Mouse (Mus musculus): ENCODE data around the gene Dnmt3c. TPM values are rescaled to one million over a fixed set of nuclear protein-coding genes. Genes with fewer than 3 reads are reported as not detected.
"Not testable (repeated sequence)": the region's sequence is repeated elsewhere in the genome, so short reads cannot be mapped to it uniquely, and the experiment has no call there.

Dnmt3c gene
- polyA plus RNA-seq, 1 experiment, result not detected

GRCm38 (mm10) chr2:153660616-153661015, 35.8 kb upstream of the Dnmt3c start:
- Histone ChIP-seq H3K36me3 (ENCODE audit: control insufficient read depth, insufficient read depth, low read length) (no peaks in the 10 kb centered on the region), H3K27me3 (ENCODE audit: control insufficient read depth, insufficient read depth, low read length) (no peaks in the 10 kb centered on the region), H3K4me3 (ENCODE audit: control insufficient read depth, insufficient read depth, low read length) (no peak overlapping the region), H3K27ac (ENCODE audit: control insufficient read depth, insufficient read depth, low read length) (no peak overlapping the region), H3K4me1 (replicated peaks; ENCODE audit: control insufficient read depth, insufficient read depth, low read length) (no peaks in the 10 kb centered on the region)
- TF ChIP-seq CTCF (IDR thresholded peaks at IDR 0.05; ENCODE audit: borderline replicate concordance, control insufficient read depth, extremely low read depth, insufficient read depth, low read length, poor library complexity), result no peak
- TF ChIP-seq POLR2A (IDR thresholded peaks at IDR 0.05; ENCODE audit: control insufficient read depth, extremely low read depth, insufficient read depth, low read length, poor library complexity), result no peak
- no peak for DNase-seq
- WGBS, result 86% methylated on average over 3 of the region's 3 CpGs

GRCm38 (mm10) chr2:153665401-153665800, 31.1 kb upstream of the Dnmt3c start:
- H3K36me3 ChIP-seq (ENCODE audit: control insufficient read depth, insufficient read depth, low read length), result no peaks in the 10 kb centered on the region
- 92% methylated on average over 7 of the region's 7 CpGs for WGBS
- H3K4me3 ChIP-seq (ENCODE audit: control insufficient read depth, insufficient read depth, low read length), result no peak overlapping the region
- no peak for DNase-seq
- no peak overlapping the region for H3K27ac ChIP-seq (ENCODE audit: control insufficient read depth, insufficient read depth, low read length)
- H3K27me3 ChIP-seq (ENCODE audit: control insufficient read depth, insufficient read depth, low read length), result no peaks in the 10 kb centered on the region
- no peak for TF ChIP-seq CTCF (IDR thresholded peaks at IDR 0.05; ENCODE audit: borderline replicate concordance, control insufficient read depth, extremely low read depth, insufficient read depth, low read length, poor library complexity)
- TF ChIP-seq POLR2A (IDR thresholded peaks at IDR 0.05; ENCODE audit: control insufficient read depth, extremely low read depth, insufficient read depth, low read length, poor library complexity), result no peak
- no peaks in the 10 kb centered on the region for H3K4me1 ChIP-seq (replicated peaks; ENCODE audit: control insufficient read depth, insufficient read depth, low read length)

- no peak for DNase-seq
- Histone ChIP-seq H3K36me3 (ENCODE audit: control insufficient read depth, insufficient read depth, low read length) (no peaks in the 10 kb centered on the region), H3K27me3 (ENCODE audit: control insufficient read depth, insufficient read depth, low read length) (no peaks in the 10 kb centered on the region), H3K4me3 (ENCODE audit: control insufficient read depth, insufficient read depth, low read length) (no peak overlapping the region), H3K27ac (ENCODE audit: control insufficient read depth, insufficient read depth, low read length) (no peak overlapping the region), H3K4me1 (replicated peaks; ENCODE audit: control insufficient read depth, insufficient read depth, low read length) (no peaks in the 10 kb centered on the region)
- WGBS, result 85% methylated on average over 7 of the region's 7 CpGs
- TF ChIP-seq POLR2A (IDR thresholded peaks at IDR 0.05; ENCODE audit: control insufficient read depth, extremely low read depth, insufficient read depth, low read length, poor library complexity) (no peak), CTCF (IDR thresholded peaks at IDR 0.05; ENCODE audit: borderline replicate concordance, control insufficient read depth, extremely low read depth, insufficient read depth, low read length, poor library complexity) (no peak)
Measured at GRCm38 (mm10) chr2:153668754-153669376, 27.6 kb upstream of the Dnmt3c start.

GRCm38 (mm10) chr2:153670111-153670510, 26.3 kb upstream of the Dnmt3c start:
- TF ChIP-seq CTCF (IDR thresholded peaks at IDR 0.05; ENCODE audit: borderline replicate concordance, control insufficient read depth, extremely low read depth, insufficient read depth, low read length, poor library complexity), result no peak
- no peak for TF ChIP-seq POLR2A (IDR thresholded peaks at IDR 0.05; ENCODE audit: control insufficient read depth, extremely low read depth, insufficient read depth, low read length, poor library complexity)
- H3K36me3 ChIP-seq (ENCODE audit: control insufficient read depth, insufficient read depth, low read length), result no peaks in the 10 kb centered on the region
- WGBS, result 94% methylated on average over 5 of the region's 5 CpGs

GRCm38 (mm10) chr2:153672619-153673018, 23.8 kb upstream of the Dnmt3c start:
- DNase-seq, result no peak
- 91% methylated on average over 2 of the region's 2 CpGs for WGBS
- H3K4me3 ChIP-seq (ENCODE audit: control insufficient read depth, insufficient read depth, low read length), result no peak overlapping the region
- no peaks in the 10 kb centered on the region for H3K4me1 ChIP-seq (replicated peaks; ENCODE audit: control insufficient read depth, insufficient read depth, low read length)
- H3K27ac ChIP-seq (ENCODE audit: control insufficient read depth, insufficient read depth, low read length), result no peak overlapping the region
- H3K27me3 ChIP-seq (ENCODE audit: control insufficient read depth, insufficient read depth, low read length), result no peaks in the 10 kb centered on the region
- TF ChIP-seq CTCF (IDR thresholded peaks at IDR 0.05; ENCODE audit: borderline replicate concordance, control insufficient read depth, extremely low read depth, insufficient read depth, low read length, poor library complexity), result no peak
- no peak for TF ChIP-seq POLR2A (IDR thresholded peaks at IDR 0.05; ENCODE audit: control insufficient read depth, extremely low read depth, insufficient read depth, low read length, poor library complexity)
- H3K36me3 ChIP-seq (ENCODE audit: control insufficient read depth, insufficient read depth, low read length), result no peaks in the 10 kb centered on the region

More at GRCm38 (mm10) chr2:153670111-153670510, 26.3 kb upstream of the Dnmt3c start:
- no peak overlapping the region for H3K4me3 ChIP-seq (ENCODE audit: control insufficient read depth, insufficient read depth, low read length)
- no peak overlapping the region for H3K27ac ChIP-seq (ENCODE audit: control insufficient read depth, insufficient read depth, low read length)
- no peaks in the 10 kb centered on the region for H3K4me1 ChIP-seq (replicated peaks; ENCODE audit: control insufficient read depth, insufficient read depth, low read length)
- H3K27me3 ChIP-seq (ENCODE audit: control insufficient read depth, insufficient read depth, low read length), result no peaks in the 10 kb centered on the region
- no peak for DNase-seq

GRCm38 (mm10) chr2:153675364-153675763, 21.1 kb upstream of the Dnmt3c start:
- H3K36me3 ChIP-seq (ENCODE audit: control insufficient read depth, insufficient read depth, low read length); H3K4me1 ChIP-seq (replicated peaks; ENCODE audit: control insufficient read depth, insufficient read depth, low read length); DNase-seq; H3K4me3 ChIP-seq (ENCODE audit: control insufficient read depth, insufficient read depth, low read length); H3K27me3 ChIP-seq (ENCODE audit: control insufficient read depth, insufficient read depth, low read length); H3K27ac ChIP-seq (ENCODE audit: control insufficient read depth, insufficient read depth, low read length): not testable (repeated sequence)
- 87% methylated on average over 1 of the region's 1 CpGs for WGBS

- H3K4me1 ChIP-seq (replicated peaks; ENCODE audit: control insufficient read depth, insufficient read depth, low read length), result no peaks in the 10 kb centered on the region
- 81% methylated on average over 6 of the region's 6 CpGs for WGBS
- TF ChIP-seq POLR2A (IDR thresholded peaks at IDR 0.05; ENCODE audit: control insufficient read depth, extremely low read depth, insufficient read depth, low read length, poor library complexity), result no peak
- TF ChIP-seq CTCF (IDR thresholded peaks at IDR 0.05; ENCODE audit: borderline replicate concordance, control insufficient read depth, extremely low read depth, insufficient read depth, low read length, poor library complexity), result no peak
- no peaks in the 10 kb centered on the region for H3K36me3 ChIP-seq (ENCODE audit: control insufficient read depth, insufficient read depth, low read length)
- no peak for DNase-seq
- no peak overlapping the region for H3K4me3 ChIP-seq (ENCODE audit: control insufficient read depth, insufficient read depth, low read length)
- H3K27me3 ChIP-seq (ENCODE audit: control insufficient read depth, insufficient read depth, low read length), result no peaks in the 10 kb centered on the region
- H3K27ac ChIP-seq (ENCODE audit: control insufficient read depth, insufficient read depth, low read length), result no peak overlapping the region
Measured at GRCm38 (mm10) chr2:153676944-153677343, 19.5 kb upstream of the Dnmt3c start.
